Mouse (Mus musculus): Measurements from ENCODE around the gene Pawr.

Pawr gene

GRCm38 (mm10) chr10:108389927-108390287, 58.0 kb downstream of the Pawr start:
- CTCF ChIA-PET = no interaction called here
- POLR2A ChIA-PET = interaction anchor here in 2 of 4 experiments (0.7 to 5.6 kb wide), 25 partner anchors 8 to 228 kb away, joined by 3 to 26 read pairs (median 4); partner anchors contain the start of genes Pawr (in 2 of the 2) and Ppp1r12a (in 1 of the 2)

GRCm38 (mm10) chr10:108391370-108391902, 59.5 kb downstream of the Pawr start:
- CTCF ChIA-PET = no interaction called here
- POLR2A ChIA-PET = interaction anchor here in 3 of 4 experiments (0.5 to 5.6 kb wide), 12 partner anchors 8 to 105 kb away, joined by 3 to 26 read pairs (median 4); partner anchors contain the start of gene Pawr (in 1 of the 3)

- ChIA-PET CTCF (no interaction called here), POLR2A (interaction anchor here in 2 of 4 experiments (0.7 to 5.6 kb wide), 7 partner anchors 11 to 96 kb away, joined by 3 to 26 read pairs (median 4); no protein-coding TSS in a partner anchor)
Observed at GRCm38 (mm10) chr10:108392151-108392550, 60.2 kb downstream of the Pawr start.

- CTCF ChIA-PET = no interaction called here
Observed at GRCm38 (mm10) chr10:108394306-108394705, 62.4 kb downstream of the Pawr start.

GRCm38 (mm10) chr10:108395229-108395628, 63.3 kb downstream of the Pawr start:
- ChIA-PET CTCF (interaction anchor here in 1 of 4 experiments (0.6 kb wide), 1 partner anchor 1473 kb away, joined by 3 read pairs; no protein-coding TSS in a partner anchor), POLR2A (interaction anchor here in 2 of 4 experiments (0.8 to 2.4 kb wide), 8 partner anchors 8 to 96 kb away, joined by 3 to 10 read pairs (median 3); partner anchors contain the start of gene Pawr (in 1 of the 2))

More at GRCm38 (mm10) chr10:108394306-108394705, 62.4 kb downstream of the Pawr start:
- POLR2A ChIA-PET = interaction anchor here in 3 of 4 experiments (0.6 to 2.4 kb wide), 8 partner anchors 8 to 425 kb away, joined by 3 to 10 read pairs (median 4); no protein-coding TSS in a partner anchor

- POLR2A ChIA-PET = interaction anchor here in 2 of 4 experiments (0.5 to 2.4 kb wide), 9 partner anchors 7 to 97 kb away, joined by 3 to 10 read pairs (median 3); partner anchors contain the start of gene Pawr (in 1 of the 2)
Observed at GRCm38 (mm10) chr10:108395647-108396046, 63.7 kb downstream of the Pawr start.

GRCm38 (mm10) chr10:108402751-108403150, 70.8 kb downstream of the Pawr start:
- ChIA-PET CTCF (interaction anchor here in 3 of 4 experiments (0.5 to 1.5 kb wide), 5 partner anchors 9 to 106 kb away, joined by 3 to 5 read pairs (median 3); no protein-coding TSS in a partner anchor), POLR2A (interaction anchor here (0.6 to 7.1 kb wide), 50 partner anchors 8 to 194 kb away, joined by 3 to 79 read pairs (median 4); partner anchors contain the start of gene Pawr (in 3 of the 4))

More at GRCm38 (mm10) chr10:108395647-108396046, 63.7 kb downstream of the Pawr start:
- CTCF ChIA-PET = no interaction called here

GRCm38 (mm10) chr10:108403366-108403865, 71.5 kb downstream of the Pawr start:
- POLR2A ChIA-PET = interaction anchor here (0.6 to 7.1 kb wide), 54 partner anchors 9 to 193 kb away, joined by 3 to 79 read pairs (median 4); partner anchors contain the start of gene Pawr (in 3 of the 4)
- CTCF ChIA-PET = interaction anchor here in 3 of 4 experiments (0.5 to 1.5 kb wide), 5 partner anchors 10 to 104 kb away, joined by 3 to 5 read pairs (median 3); no protein-coding TSS in a partner anchor

- ChIA-PET CTCF (interaction anchor here in 1 of 4 experiments (1.5 kb wide), 1 partner anchor 41 kb away, joined by 5 read pairs; no protein-coding TSS in a partner anchor), POLR2A (interaction anchor here in 3 of 4 experiments (0.7 to 7.1 kb wide), 24 partner anchors 10 to 118 kb away, joined by 3 to 79 read pairs (median 6); partner anchors contain the start of gene Pawr (in 1 of the 3))
Observed at GRCm38 (mm10) chr10:108404087-108404486, 72.2 kb downstream of the Pawr start.

- POLR2A ChIA-PET = interaction anchor here in 3 of 4 experiments (0.5 to 7.1 kb wide), 19 partner anchors 9 to 180 kb away, joined by 3 to 79 read pairs (median 5); partner anchors contain the start of gene Pawr (in 1 of the 3)
- CTCF ChIA-PET = interaction anchor here in 2 of 4 experiments (0.6 to 0.7 kb wide), 2 partner anchors 41 to 1260 kb away, joined by 4 read pairs; no protein-coding TSS in a partner anchor
Observed at GRCm38 (mm10) chr10:108405076-108405475, 73.2 kb downstream of the Pawr start.

- ChIA-PET CTCF (interaction anchor here in 1 of 4 experiments (1.3 kb wide), 2 partner anchors 30 to 49 kb away, joined by 3 to 4 read pairs; no protein-coding TSS in a partner anchor), POLR2A (interaction anchor here in 3 of 4 experiments (0.6 to 7.1 kb wide), 37 partner anchors 9 to 245 kb away, joined by 3 to 79 read pairs (median 6); partner anchors contain the start of gene Pawr (in 2 of the 3))
Observed at GRCm38 (mm10) chr10:108405931-108406330, 74.0 kb downstream of the Pawr start.

GRCm38 (mm10) chr10:108406798-108407754, 75.2 kb downstream of the Pawr start:
- CTCF ChIA-PET = interaction anchor here in 2 of 4 experiments (0.5 to 1.3 kb wide), 3 partner anchors 21 to 48 kb away, joined by 3 to 4 read pairs (median 3); no protein-coding TSS in a partner anchor
- POLR2A ChIA-PET = interaction anchor here in 3 of 4 experiments (0.7 to 7.1 kb wide), 56 partner anchors 8 to 921 kb away, joined by 3 to 79 read pairs (median 6); partner anchors contain the start of gene Pawr (in 2 of the 3)

GRCm38 (mm10) chr10:108408025-108408424, 76.1 kb downstream of the Pawr start:
- ChIA-PET POLR2A (interaction anchor here (0.9 to 7.1 kb wide), 22 partner anchors 11 to 247 kb away, joined by 3 to 79 read pairs (median 8); partner anchors contain the start of gene Pawr (in 1 of the 4)), CTCF (no interaction called here)

- ChIA-PET POLR2A (interaction anchor here in 3 of 4 experiments (0.9 to 7.1 kb wide), 14 partner anchors 11 to 116 kb away, joined by 3 to 79 read pairs (median 11); partner anchors contain the start of gene Pawr (in 1 of the 3)), CTCF (no interaction called here)
Observed at GRCm38 (mm10) chr10:108408437-108408836, 76.5 kb downstream of the Pawr start.

GRCm38 (mm10) chr10:108408986-108409385, 77.1 kb downstream of the Pawr start:
- ChIA-PET CTCF (no interaction called here), POLR2A (interaction anchor here in 2 of 4 experiments (1.5 to 7.1 kb wide), 8 partner anchors 10 to 117 kb away, joined by 3 to 79 read pairs (median 16); partner anchors contain the start of gene Pawr (in 1 of the 2))

- POLR2A ChIA-PET = interaction anchor here in 2 of 4 experiments (0.7 to 7.1 kb wide), 7 partner anchors 10 to 145 kb away, joined by 3 to 79 read pairs (median 5); no protein-coding TSS in a partner anchor
- CTCF ChIA-PET = no interaction called here
Observed at GRCm38 (mm10) chr10:108409529-108409928, 77.6 kb downstream of the Pawr start.

- CTCF ChIA-PET = interaction anchor here in 2 of 4 experiments (0.6 to 1.1 kb wide), 4 partner anchors 13 to 116 kb away, joined by 3 to 4 read pairs (median 3); no protein-coding TSS in a partner anchor
- POLR2A ChIA-PET = interaction anchor here in 3 of 4 experiments (0.5 to 2.9 kb wide), 37 partner anchors 9 to 131 kb away, joined by 3 to 36 read pairs (median 4); partner anchors contain the start of gene Pawr (in 1 of the 3)
Observed at GRCm38 (mm10) chr10:108414936-108415635, 83.2 kb downstream of the Pawr start.
